Mouse (Mus musculus): Measurements from ENCODE around the gene Ercc1. TPM values are rescaled to one million over a fixed set of nuclear protein-coding genes. Genes with fewer than 3 reads are reported as not detected.

Ercc1 gene
- polyA plus RNA-seq, 1 experiment from 2014 or later, result 105 TPM

GRCm38 (mm10) chr7:19375368-19375767 is 30.8 kb downstream of the Ercc1 start:
- WGBS, result 82% methylated on average over 18 of the region's 18 CpGs
- no peak for ATAC-seq (ENCODE audit: insufficient number of reproducible peaks, insufficient read depth, low FRiP score, low TSS enrichment, low read depth)
- H3K36me3 ChIP-seq, result peaks cover 16% of the 10 kb centered on the region

GRCm38 (mm10) chr7:19376019-19376418 is 31.4 kb downstream of the Ercc1 start:
- no peak for ATAC-seq (ENCODE audit: insufficient number of reproducible peaks, insufficient read depth, low FRiP score, low TSS enrichment, low read depth)
- no peak overlapping the region for H3K4me3 ChIP-seq (replicated peaks)
- H3K4me1 ChIP-seq (replicated peaks), result no peaks in the 10 kb centered on the region
- H3K9ac ChIP-seq (replicated peaks), result no peak overlapping the region
- WGBS, result 84% methylated on average over 4 of the region's 4 CpGs
- H3K27ac ChIP-seq, result no peak overlapping the region
- no peak overlapping the region for H3K4me2 ChIP-seq
- H3K36me3 ChIP-seq, result peaks cover 13% of the 10 kb centered on the region
- no peaks in the 10 kb centered on the region for H3K27me3 ChIP-seq
- H3K9me3 ChIP-seq, result no peaks in the 10 kb centered on the region

More at GRCm38 (mm10) chr7:19375368-19375767, 30.8 kb downstream of the Ercc1 start:
- Histone ChIP-seq H3K27ac (no peak overlapping the region), H3K4me1 (replicated peaks) (no peaks in the 10 kb centered on the region), H3K9me3 (no peaks in the 10 kb centered on the region), H3K4me2 (no peak overlapping the region), H3K4me3 (replicated peaks) (no peak overlapping the region), H3K9ac (replicated peaks) (no peak overlapping the region), H3K27me3 (no peaks in the 10 kb centered on the region)

GRCm38 (mm10) chr7:19378049-19378448 is 33.5 kb downstream of the Ercc1 start:
- no peak for ATAC-seq (ENCODE audit: insufficient number of reproducible peaks, insufficient read depth, low FRiP score, low TSS enrichment, low read depth)
- WGBS, result 62% methylated on average over 8 of the region's 8 CpGs
- Histone ChIP-seq H3K9ac (replicated peaks) (no peak overlapping the region), H3K9me3 (no peaks in the 10 kb centered on the region), H3K27me3 (no peaks in the 10 kb centered on the region), H3K4me1 (replicated peaks) (peaks cover 7% of the 10 kb centered on the region), H3K4me3 (replicated peaks) (no peak overlapping the region), H3K27ac (no peak overlapping the region), H3K4me2 (no peak overlapping the region), H3K36me3 (peaks cover 10% of the 10 kb centered on the region)

GRCm38 (mm10) chr7:19381377-19382165 is 37.0 kb downstream of the Ercc1 start, which contains the start of gene Ercc2:
Gene Ercc2 (plus strand): TSS chr7:19382010.
- 7% methylated on average over 45 of the region's 48 CpGs for WGBS
- Histone ChIP-seq H3K27ac (peak within 1 kb of the TSS; percentile 29; the same call in 1 of the 2 replicates), H3K36me3 (peaks cover 30% of the 10 kb centered on the region), H3K4me3 (replicated peaks) (peak within 1 kb of the TSS; percentile 93), H3K9ac (replicated peaks) (peak within 1 kb of the TSS; percentile 86), H3K4me2 (peak within 1 kb of the TSS; percentile 91), H3K27me3 (no peaks in the 10 kb centered on the region), H3K9me3 (no peaks in the 10 kb centered on the region), H3K4me1 (replicated peaks) (peaks cover 14% of the 10 kb centered on the region)
- ATAC-seq (ENCODE audit: insufficient number of reproducible peaks, insufficient read depth, low FRiP score, low TSS enrichment, low read depth), result peak; percentile 96

GRCm38 (mm10) chr7:19382166-19382541 is 37.6 kb downstream of the Ercc1 start:
- under 1% methylated on average over 27 of the region's 37 CpGs for WGBS
- peak overlapping the region; percentile 86 for H3K9ac ChIP-seq (replicated peaks)
- H3K4me2 ChIP-seq, result peak overlapping the region; percentile 91
- peak overlapping the region; percentile 29; the same call in 1 of the 2 replicates for H3K27ac ChIP-seq
- H3K4me3 ChIP-seq (replicated peaks), result peak overlapping the region; percentile 93
- no peaks in the 10 kb centered on the region for H3K9me3 ChIP-seq
- peaks cover 14% of the 10 kb centered on the region for H3K4me1 ChIP-seq (replicated peaks)
- H3K27me3 ChIP-seq, result no peaks in the 10 kb centered on the region
- peak; percentile 41; the same call in 1 of the 2 replicates for ATAC-seq (ENCODE audit: insufficient number of reproducible peaks, insufficient read depth, low FRiP score, low TSS enrichment, low read depth)
- H3K36me3 ChIP-seq, result peaks cover 36% of the 10 kb centered on the region

- 0 out of 2 replicates have a peak overlapping the region, but pooled peaks have one; percentile 3 for H3K4me3 ChIP-seq (replicated peaks)
- peak overlapping the region; percentile 91; the same call in 1 of the 2 replicates for H3K4me2 ChIP-seq
- H3K9ac ChIP-seq (replicated peaks), result no peak overlapping the region
- ATAC-seq (ENCODE audit: insufficient number of reproducible peaks, insufficient read depth, low FRiP score, low TSS enrichment, low read depth), result no peak
- H3K36me3 ChIP-seq, result peaks cover 51% of the 10 kb centered on the region
- H3K27ac ChIP-seq, result no peak overlapping the region
- 87% methylated on average over 9 of the region's 9 CpGs for WGBS
- no peaks in the 10 kb centered on the region for H3K9me3 ChIP-seq
- H3K4me1 ChIP-seq (replicated peaks), result peaks cover 14% of the 10 kb centered on the region
- no peaks in the 10 kb centered on the region for H3K27me3 ChIP-seq
Measured at GRCm38 (mm10) chr7:19383708-19384107, 39.1 kb downstream of the Ercc1 start.

GRCm38 (mm10) chr7:19388699-19389413 is 44.3 kb downstream of the Ercc1 start:
- Histone ChIP-seq H3K27me3 (no peaks in the 10 kb centered on the region), H3K4me1 (replicated peaks) (no peaks in the 10 kb centered on the region), H3K4me3 (replicated peaks) (no peak overlapping the region), H3K9me3 (no peaks in the 10 kb centered on the region), H3K9ac (replicated peaks) (no peak overlapping the region), H3K4me2 (no peak overlapping the region), H3K27ac (no peak overlapping the region), H3K36me3 (peaks cover 99% of the 10 kb centered on the region)
- ATAC-seq (ENCODE audit: insufficient number of reproducible peaks, insufficient read depth, low FRiP score, low TSS enrichment, low read depth), result no peak
- 84% methylated on average over 10 of the region's 10 CpGs for WGBS

GRCm38 (mm10) chr7:19394484-19394883 is 49.9 kb downstream of the Ercc1 start:
- peaks cover 5% of the 10 kb centered on the region for H3K4me1 ChIP-seq (replicated peaks)
- H3K9ac ChIP-seq (replicated peaks), result no peak overlapping the region
- H3K27ac ChIP-seq, result no peak overlapping the region
- ATAC-seq (ENCODE audit: insufficient number of reproducible peaks, insufficient read depth, low FRiP score, low TSS enrichment, low read depth), result no peak
- peaks cover 8% of the 10 kb centered on the region for H3K27me3 ChIP-seq
- no peaks in the 10 kb centered on the region for H3K9me3 ChIP-seq
- H3K4me2 ChIP-seq, result no peak overlapping the region
- peaks cover 65% of the 10 kb centered on the region for H3K36me3 ChIP-seq
- no peak overlapping the region for H3K4me3 ChIP-seq (replicated peaks)
- WGBS, result 95% methylated on average over 8 of the region's 8 CpGs

GRCm38 (mm10) chr7:19399496-19400280 is 55.1 kb downstream of the Ercc1 start:
- peak overlapping the region; percentile 53 for H3K9ac ChIP-seq (replicated peaks)
- H3K27ac ChIP-seq, result 0 out of 2 replicates have a peak overlapping the region, but pooled peaks have one; percentile 29
- H3K4me1 ChIP-seq (replicated peaks), result peaks cover 22% of the 10 kb centered on the region
- peaks cover 60% of the 10 kb centered on the region for H3K27me3 ChIP-seq
- peaks cover 8% of the 10 kb centered on the region for H3K9me3 ChIP-seq
- ATAC-seq (ENCODE audit: insufficient number of reproducible peaks, insufficient read depth, low FRiP score, low TSS enrichment, low read depth), result peak; percentile 44; the same call in 1 of the 2 replicates
- WGBS, result 1% methylated on average over 27 of the region's 27 CpGs
- peak overlapping the region; percentile 62 for H3K4me2 ChIP-seq
- H3K4me3 ChIP-seq (replicated peaks), result peak overlapping the region; percentile 38
- peaks cover 13% of the 10 kb centered on the region for H3K36me3 ChIP-seq

- Histone ChIP-seq H3K36me3 (no peaks in the 10 kb centered on the region), H3K4me3 (replicated peaks) (no peak overlapping the region), H3K27me3 (peaks cover 71% of the 10 kb centered on the region), H3K27ac (no peak overlapping the region), H3K9ac (replicated peaks) (no peak overlapping the region), H3K4me2 (no peak overlapping the region), H3K4me1 (replicated peaks) (peaks cover 22% of the 10 kb centered on the region), H3K9me3 (peaks cover 8% of the 10 kb centered on the region)
- WGBS, result 84% methylated on average over 4 of the region's 4 CpGs
- ATAC-seq (ENCODE audit: insufficient number of reproducible peaks, insufficient read depth, low FRiP score, low TSS enrichment, low read depth), result no peak
Measured at GRCm38 (mm10) chr7:19400946-19401345, 56.4 kb downstream of the Ercc1 start.
